Mouse (Mus musculus) hindbrain, embryonic 14.5 days (tissue): Measurements from ENCODE around the gene Npr3. TPM values are rescaled to one million over a fixed set of nuclear protein-coding genes. Genes with fewer than 3 reads are reported as not detected.
"Not testable (repeated sequence)": the region's sequence is repeated elsewhere in the genome, so short reads cannot be mapped to it uniquely, and the experiment has no call there.

Experiments
- ATAC-seq: fragments of 200-750 bp; cut with Nextera tagmentation; 2 replicates; pipeline ENCODE4 v1.8.0; 2017; ENCODE audit warnings: moderate number of reproducible peaks, mild to moderate bottlenecking, moderate TSS enrichment, moderate library complexity; ENCODE audit not compliant: low FRiP score
- DNase-seq: peaks from one replicate; pipeline ENCODE4 v3.0.0-alpha.2; 2015; ENCODE audit warnings: low spot score
- H3K27ac ChIP-seq: fragments of 300-500 bp; sonication (generic); 2 replicates; pipeline ENCODE4 v1.5.1; 2014; ENCODE audit warnings: mild to moderate bottlenecking, moderate library complexity
- H3K27me3 ChIP-seq: fragments of 300-500 bp; sonication (generic); 2 replicates; pipeline ENCODE4 v1.6.1; 2014; ENCODE audit warnings: mild to moderate bottlenecking, low read length, mixed read lengths; ENCODE audit not compliant: control insufficient read depth, insufficient read depth
- H3K36me3 ChIP-seq: fragments of 300-500 bp; sonication (generic); replicated peaks from 2 replicates; pipeline ENCODE4 v1.6.1; 2014; ENCODE audit not compliant: control insufficient read depth, insufficient read depth
- H3K4me1 ChIP-seq: fragments of 300-500 bp; sonication (generic); replicated peaks from 2 replicates; pipeline ENCODE4 v1.6.1; 2014; ENCODE audit warnings: antibody characterized with exemption, low read length, mixed read lengths; ENCODE audit not compliant: control insufficient read depth, insufficient read depth
- H3K4me2 ChIP-seq: fragments of 300-500 bp; sonication (generic); replicated peaks from 2 replicates; pipeline ENCODE4 v1.6.1; 2014; ENCODE audit warnings: mild to moderate bottlenecking, moderate library complexity
- H3K4me3 ChIP-seq: fragments of 300-500 bp; sonication (generic); replicated peaks from 2 replicates; pipeline ENCODE4 v1.5.1; 2014; ENCODE audit warnings: mild to moderate bottlenecking, low read length
- H3K9ac ChIP-seq: fragments of 300-500 bp; sonication (generic); 2 replicates; pipeline ENCODE4 v1.6.1; 2014
- H3K9me3 ChIP-seq: fragments of 300-500 bp; sonication (generic); 2 replicates; pipeline ENCODE4 v1.6.1; 2016; ENCODE audit warnings: low read length; ENCODE audit not compliant: control insufficient read depth
- WGBS: fragments of 180-500 bp; shearing (Covaris S2); extraction: QIAGEN DNeasy Blood & Tissue Kit; methylation state at CpG from one replicate; pipeline ENCODE4 v1.1.7; 2014; 5-methylcytosine and 5-hydroxymethylcytosine counted together
- polyA plus RNA-seq: library from polyadenylated mRNA; unstranded; fragments of >200 nt; fragmentation: Nextera tagmentation; extraction: Ambion mirVana; gene quantifications from 2 replicates; pipeline ENCODE4 v1.2.1, GENCODE M21; 2014

The Npr3 gene
- polyA plus RNA-seq, 1 experiment from 2014 or later = 1.8 TPM

DNA sequence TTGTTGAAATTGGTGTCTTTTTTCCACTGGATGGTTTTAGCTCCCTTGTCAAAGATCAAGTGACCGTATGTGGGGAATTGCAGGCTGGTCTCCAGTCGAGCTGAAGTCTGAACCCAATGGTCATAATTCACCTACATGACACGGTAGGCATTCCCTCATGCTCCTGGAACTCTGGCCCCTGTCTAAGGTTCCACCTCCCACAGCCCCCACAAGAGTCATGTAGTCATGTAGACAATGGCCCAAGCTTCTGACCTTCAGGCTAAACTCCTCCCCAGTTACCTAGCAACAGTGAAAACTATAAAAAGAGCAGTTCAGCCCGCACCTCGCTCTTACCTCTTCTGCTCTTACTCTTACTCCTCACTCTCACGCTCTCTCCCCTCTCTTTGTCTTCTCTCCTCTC lies 84.7 kb downstream of the Npr3 start:
- H3K9ac ChIP-seq, H3K4me2 ChIP-seq, H3K4me1 ChIP-seq, ATAC-seq, DNase-seq, H3K9me3 ChIP-seq, H3K36me3 ChIP-seq, H3K27me3 ChIP-seq, H3K4me3 ChIP-seq, H3K27ac ChIP-seq: not testable (repeated sequence)
- 70% methylated on average over 6 of the region's 6 CpGs for WGBS

DNA sequence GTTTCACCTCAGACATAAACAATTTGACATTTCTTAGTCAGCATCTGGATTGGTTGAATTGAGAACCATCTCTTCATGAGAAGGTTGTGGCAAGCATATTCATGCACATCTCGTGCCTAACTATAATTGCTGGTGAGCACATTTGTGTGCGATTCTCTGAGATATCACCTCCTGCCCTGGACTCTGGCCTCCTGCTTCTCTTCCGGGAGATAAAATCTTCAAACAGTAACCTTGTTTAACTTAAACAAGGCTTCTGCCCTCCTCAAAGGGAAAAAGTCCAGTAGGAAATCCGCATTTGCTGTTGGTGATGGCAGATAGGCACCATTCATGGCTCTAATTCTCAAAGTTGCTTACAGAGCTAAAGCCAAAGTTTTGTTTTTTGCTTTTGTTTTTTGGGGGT lies 91.5 kb downstream of the Npr3 start:
- H3K27ac ChIP-seq = no peak overlapping the region
- ATAC-seq (no peak), DNase-seq (no peak)
- H3K27me3 ChIP-seq = no peaks in the 10 kb centered on the region
- 85% methylated on average over 4 of the region's 4 CpGs for WGBS
- H3K9ac ChIP-seq = no peak overlapping the region
- no peaks in the 10 kb centered on the region for H3K9me3 ChIP-seq
- no peak overlapping the region for H3K4me3 ChIP-seq
- no peak overlapping the region for H3K4me2 ChIP-seq
- no peaks in the 10 kb centered on the region for H3K4me1 ChIP-seq
- H3K36me3 ChIP-seq = no peaks in the 10 kb centered on the region

DNA sequence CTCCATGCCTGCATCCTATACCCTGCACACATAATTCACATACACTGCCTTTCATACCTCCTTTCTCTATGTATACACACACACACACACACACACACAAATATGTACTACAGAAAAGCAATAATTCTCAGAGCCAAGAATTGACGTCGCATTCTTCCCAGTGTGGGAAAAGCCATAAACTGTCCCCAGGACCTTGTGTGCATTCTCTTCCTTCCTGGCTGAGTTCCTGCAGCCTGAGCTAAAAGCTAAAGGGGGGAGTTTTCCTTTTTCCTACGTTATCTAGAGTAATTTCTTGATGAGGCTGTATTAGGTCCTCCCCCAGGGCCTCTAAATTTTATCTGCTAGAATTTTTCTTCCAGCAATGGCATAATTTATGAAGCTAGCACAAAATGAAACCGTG lies 103.5 kb downstream of the Npr3 start:
- 63% methylated on average over 4 of the region's 4 CpGs for WGBS

DNA sequence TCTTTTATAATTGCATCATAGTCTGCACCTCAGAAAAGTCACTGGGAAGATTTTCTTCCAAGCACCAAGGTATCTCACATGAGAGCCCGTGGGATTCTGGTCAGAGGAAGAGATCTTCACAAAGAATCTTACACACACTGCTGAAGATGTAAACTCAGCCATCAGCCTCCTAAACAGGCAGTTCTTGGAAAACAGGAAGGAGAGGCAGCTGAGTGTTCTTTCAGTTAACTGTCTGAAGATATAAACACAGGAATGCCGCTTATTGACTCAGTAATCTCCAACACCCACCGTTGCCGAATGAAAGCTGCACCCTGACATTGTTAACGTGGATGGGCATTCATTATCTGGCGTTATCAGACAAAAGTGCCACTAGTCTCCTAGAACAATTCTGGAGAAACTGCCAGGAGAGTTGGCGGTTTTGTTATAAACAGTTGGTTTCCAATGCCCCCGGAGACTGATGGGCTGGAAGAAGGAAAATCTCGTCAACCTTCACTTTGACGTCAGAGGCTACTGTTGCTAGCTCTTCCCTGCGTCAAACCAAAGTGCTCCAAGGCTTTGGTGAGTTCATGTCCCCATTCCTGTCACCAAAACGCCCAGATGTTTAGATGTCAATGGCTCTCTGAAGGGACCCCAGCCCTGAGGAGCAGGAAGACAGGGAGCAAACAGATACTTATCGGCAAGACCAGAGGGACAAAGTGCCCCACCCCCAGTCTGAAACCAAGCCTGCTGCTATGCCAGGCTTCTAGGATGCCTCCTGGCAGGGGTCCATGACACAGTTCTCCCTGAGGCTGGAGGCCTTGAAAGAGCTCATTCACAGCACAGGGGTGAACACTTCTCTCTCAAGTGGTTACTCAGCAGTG lies 105.0 kb downstream of the Npr3 start:
- ATAC-seq (peak; percentile 64; the same call in 1 of the 2 replicates), DNase-seq (peak; percentile 51)
- H3K9me3 ChIP-seq = no peaks in the 10 kb centered on the region
- H3K27me3 ChIP-seq = no peaks in the 10 kb centered on the region
- H3K4me1 ChIP-seq = peaks cover 5% of the 10 kb centered on the region; the same call in 1 of the 2 replicates
- no peak overlapping the region for H3K4me3 ChIP-seq
- H3K27ac ChIP-seq = no peak overlapping the region
- no peaks in the 10 kb centered on the region for H3K36me3 ChIP-seq
- 55% methylated on average over 13 of the region's 13 CpGs for WGBS
- H3K9ac ChIP-seq = no peak overlapping the region
- 0 out of 2 replicates have a peak overlapping the region, but pooled peaks have one; percentile 13 for H3K4me2 ChIP-seq

More for the DNA sequence above, 103.5 kb downstream of the Npr3 start:
- H3K9me3 ChIP-seq = no peaks in the 10 kb centered on the region
- H3K4me1 ChIP-seq = peaks cover 5% of the 10 kb centered on the region; the same call in 1 of the 2 replicates
- ATAC-seq (peak; percentile 34; the same call in 1 of the 2 replicates), DNase-seq (no peak)
- H3K27ac ChIP-seq = no peak overlapping the region
- H3K9ac ChIP-seq = no peak overlapping the region
- H3K4me3 ChIP-seq = no peak overlapping the region
- H3K36me3 ChIP-seq = no peaks in the 10 kb centered on the region
- H3K4me2 ChIP-seq = no peak overlapping the region
- H3K27me3 ChIP-seq = no peaks in the 10 kb centered on the region

DNA sequence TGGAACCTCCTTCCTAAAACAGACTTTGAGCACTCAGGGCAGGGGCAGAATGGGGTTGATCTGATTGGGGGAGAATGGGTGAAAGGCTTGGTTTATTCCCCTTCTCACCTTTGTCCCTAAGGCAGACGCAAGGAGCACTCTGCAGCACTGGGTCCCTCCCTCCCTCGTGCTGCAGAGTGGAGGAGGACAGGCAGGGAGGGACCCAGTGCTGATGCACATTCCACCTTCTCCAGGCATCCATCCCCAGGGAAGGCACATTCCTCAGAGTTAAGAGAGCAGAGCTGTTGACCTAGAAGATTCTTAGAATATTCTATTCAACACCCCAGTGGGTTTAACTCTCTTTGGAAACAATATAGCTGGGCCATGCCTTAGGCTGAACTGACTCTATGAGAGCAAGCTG lies 112.5 kb downstream of the Npr3 start:
- no peaks in the 10 kb centered on the region for H3K27me3 ChIP-seq
- no peak for ATAC-seq
- H3K9ac ChIP-seq = no peak overlapping the region
- no peak overlapping the region for H3K4me3 ChIP-seq
- no peaks in the 10 kb centered on the region for H3K4me1 ChIP-seq
- H3K9me3 ChIP-seq = no peaks in the 10 kb centered on the region
- no peak overlapping the region for H3K4me2 ChIP-seq
- no peaks in the 10 kb centered on the region for H3K36me3 ChIP-seq
- no peak overlapping the region for H3K27ac ChIP-seq
- WGBS = 36% methylated on average over 2 of the region's 2 CpGs
- DNase-seq = no peak

Other genes with a start within 250 kb of the Npr3 start
- gene Sub1, start 89.7 kb upstream of the Npr3 start, polyA plus RNA-seq = 534 and 562 TPM in 2 replicates
- gene Zfr, start 210.5 kb upstream of the Npr3 start, polyA plus RNA-seq = 228 and 233 TPM in 2 replicates